Mouse (Mus musculus) T-helper 17 cell (primary cell): Measurements from ENCODE around the gene Magohb.

ENCODE experiments used
- in situ Hi-C, 2 experiments: fragments of 300-600 bp; cut with MboI, MseI; formaldehyde crosslinking; loops; 1 replicate in 1 of 2; 2 replicates in 1 of 2; pipeline ENCODE4 v1.15.1; 2025; ENCODE audit warnings: high pct_unique_total_duplicates in 2 of 2

Magohb gene

GRCm38 (mm10) chr6:131292991-131293788 lies at the start of gene Magohb:
TSS of gene Magohb (minus strand) at chr6:131293244.
- in situ Hi-C loops: loop anchor here in 1 of 2 experiments (25.0 kb wide), 1 partner anchor 1731 kb away; no protein-coding TSS in a partner anchor

- in situ Hi-C loops: no loop called here
Measured at GRCm38 (mm10) chr6:131340082-131340481, 47.0 kb upstream of the Magohb start.

- in situ Hi-C loops: no loop called here
Measured at GRCm38 (mm10) chr6:131339309-131339708, 46.3 kb upstream of the Magohb start.

GRCm38 (mm10) chr6:131338787-131339186 lies 45.7 kb upstream of the Magohb start:
- in situ Hi-C loops: no loop called here

- in situ Hi-C loops: no loop called here
Measured at GRCm38 (mm10) chr6:131327076-131327475, 34.0 kb upstream of the Magohb start.

- in situ Hi-C loops: no loop called here
Measured at GRCm38 (mm10) chr6:131321854-131322639, 29.0 kb upstream of the Magohb start.

- in situ Hi-C loops: no loop called here
Measured at GRCm38 (mm10) chr6:131316155-131317101, 23.4 kb upstream of the Magohb start.

GRCm38 (mm10) chr6:131308031-131308430 lies 15.0 kb upstream of the Magohb start:
- in situ Hi-C loops: loop anchor here in 1 of 2 experiments (10.0 kb wide), 1 partner anchor 1253 kb away; no protein-coding TSS in a partner anchor

GRCm38 (mm10) chr6:131304776-131305175 lies 11.7 kb upstream of the Magohb start:
- in situ Hi-C loops: loop anchor here in 1 of 2 experiments (10.0 kb wide), 1 partner anchor 1250 kb away; no protein-coding TSS in a partner anchor

- in situ Hi-C loops: loop anchor here in 1 of 2 experiments (25.0 kb wide), 1 partner anchor 1736 kb away; no protein-coding TSS in a partner anchor
Measured at GRCm38 (mm10) chr6:131298531-131298930, 5.5 kb upstream of the Magohb start.

GRCm38 (mm10) chr6:131294435-131295112 lies 1.5 kb upstream of the Magohb start:
- in situ Hi-C loops: loop anchor here in 1 of 2 experiments (25.0 kb wide), 1 partner anchor 1732 kb away; no protein-coding TSS in a partner anchor

GRCm38 (mm10) chr6:131293916-131294315 lies 872 bp upstream of the Magohb start:
- in situ Hi-C loops: loop anchor here in 1 of 2 experiments (25.0 kb wide), 1 partner anchor 1732 kb away; no protein-coding TSS in a partner anchor

- in situ Hi-C loops: loop anchor here in 1 of 2 experiments (25.0 kb wide), 1 partner anchor 1730 kb away; no protein-coding TSS in a partner anchor
Measured at GRCm38 (mm10) chr6:131292276-131292990, 611 bp downstream of the Magohb start.

- in situ Hi-C loops: loop anchor here in 1 of 2 experiments (25.0 kb wide), 1 partner anchor 1728 kb away; no protein-coding TSS in a partner anchor
Measured at GRCm38 (mm10) chr6:131290430-131290829, 2.6 kb downstream of the Magohb start.

- in situ Hi-C loops: loop anchor here in 1 of 2 experiments (25.0 kb wide), 1 partner anchor 1716 kb away; no protein-coding TSS in a partner anchor
Measured at GRCm38 (mm10) chr6:131278160-131278559, 14.9 kb downstream of the Magohb start.

- in situ Hi-C loops: loop anchor here in 1 of 2 experiments (25.0 kb wide), 1 partner anchor 1714 kb away; no protein-coding TSS in a partner anchor
Measured at GRCm38 (mm10) chr6:131276659-131277058, 16.4 kb downstream of the Magohb start.

GRCm38 (mm10) chr6:131272311-131272710 lies 20.7 kb downstream of the Magohb start:
- in situ Hi-C loops: no loop called here

GRCm38 (mm10) chr6:131270312-131270711 lies 22.7 kb downstream of the Magohb start:
- in situ Hi-C loops: no loop called here

GRCm38 (mm10) chr6:131269599-131269998 lies 23.4 kb downstream of the Magohb start:
- in situ Hi-C loops: loop anchor here in 1 of 2 experiments (5.0 kb wide), 1 partner anchor 337 kb away; no protein-coding TSS in a partner anchor
